21 mouse cellular contexts compared by ENCODE assay signal in the genomic region with DNA sequence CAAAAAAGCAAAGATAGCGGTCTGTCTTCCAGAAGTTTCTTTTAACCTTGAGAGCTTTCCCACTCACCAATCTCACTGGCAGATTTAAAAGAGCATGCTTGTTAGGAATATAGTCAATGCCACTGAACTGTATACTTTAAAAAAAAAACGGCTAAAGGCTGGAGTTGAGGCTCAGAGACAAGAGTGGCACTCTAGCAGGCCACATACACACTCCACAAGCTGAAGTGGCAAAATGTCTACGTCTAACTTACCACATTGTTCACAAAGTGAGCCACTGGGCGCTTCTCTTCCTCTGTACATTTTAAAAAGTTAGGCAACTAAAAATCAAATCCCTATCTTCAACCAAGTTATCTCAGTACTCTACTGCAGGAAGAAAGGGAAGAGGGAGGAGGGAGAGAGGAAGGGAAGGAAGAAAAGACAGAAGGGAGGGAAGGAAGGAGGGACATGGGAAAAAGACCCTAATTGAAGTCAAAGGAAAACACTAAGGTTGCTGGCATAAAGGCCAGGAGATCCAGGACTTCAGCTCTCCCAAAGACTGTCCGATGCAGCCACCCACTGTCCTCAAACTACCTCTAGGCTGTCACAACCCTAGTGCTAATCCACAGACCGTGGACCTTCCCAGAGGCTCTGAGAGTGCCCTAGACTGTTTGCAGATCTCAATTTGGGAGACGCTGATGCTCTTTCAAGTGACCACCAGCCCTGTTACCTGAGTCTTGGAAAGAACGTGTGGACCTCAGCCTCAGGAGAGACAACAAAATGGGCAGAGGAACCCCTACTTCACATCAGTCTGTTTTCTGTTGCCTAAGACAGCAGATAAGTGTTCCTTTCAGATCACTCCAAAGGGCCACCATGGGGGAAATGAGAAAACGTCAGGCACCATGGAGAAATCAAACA. TPM values are rescaled to one million over a fixed set of nuclear protein-coding genes. Genes with fewer than 3 reads are reported as not detected.
DNase-seq lines count a peak whose midpoint lies in the region; ATAC-seq lines count a peak whose summit lies in the region.
"Had no signal": no experiment of that assay in that cellular context is flagged by ENCODE, and none has a peak within 500 bp of the region (broad histone marks: within the 10 kb centered on the region; RNA-seq: fewer than 3 reads in every experiment).

No protein-coding gene starts in this region.

- H3K4me2 ChIP-seq in heart, embryonic 11.5 days: peak overlapping the region; percentile 39; the same call in 1 of the 2 replicates
- H3K4me2 ChIP-seq in kidney, embryonic 15.5 days: no peak overlapping the region
- H3K4me2 ChIP-seq: forebrain, embryonic 13.5 days had no signal

- H3K9ac ChIP-seq in heart, embryonic 11.5 days (ENCODE audit: low read depth, low read length): no peak overlapping the region
- H3K9ac ChIP-seq in kidney, embryonic 15.5 days: no peak overlapping the region
- H3K9ac ChIP-seq: forebrain, embryonic 13.5 days; liver, embryonic 14.5 days had no signal

- H3K4me3 ChIP-seq in heart, embryonic 11.5 days (ENCODE audit: low read depth, low read length): no peak overlapping the region
- H3K4me3 ChIP-seq in kidney, embryonic 15.5 days (replicated peaks): no peak overlapping the region
- H3K4me3 ChIP-seq: forebrain, embryonic 13.5 days had no signal

- ATAC-seq in heart, embryonic 11.5 days (replicated peaks; ENCODE audit: insufficient number of reproducible peaks, low FRiP score, low TSS enrichment): no peak
- ATAC-seq in kidney, embryonic 15.5 days (replicated peaks; ENCODE audit: low FRiP score): no peak
- no peak for ATAC-seq in megakaryocyte-erythroid progenitor cell, adult 5-6 weeks (replicated peaks; ENCODE audit: low FRiP score, low TSS enrichment, poor library complexity, severe bottlenecking)
- ATAC-seq: forebrain, embryonic 13.5 days; hindbrain, embryonic 16.5 days had no signal

- peak overlapping the region; percentile 78 for H3K27ac ChIP-seq in heart, embryonic 11.5 days (ENCODE audit: low read depth, low read length)
- peak overlapping the region; percentile 18; the same call in 1 of the 2 replicates for H3K27ac ChIP-seq in kidney, embryonic 15.5 days
- H3K27ac ChIP-seq: forebrain, embryonic 13.5 days; liver, embryonic 14.5 days; macrophage had no signal

- WGBS in heart, embryonic 11.5 days (ENCODE audit: insufficient replicate concordance): 44% methylated on average over 9 of the region's 9 CpGs
- 73% methylated on average over 9 of the region's 9 CpGs for WGBS in kidney, embryonic 15.5 days

- DNase-seq in heart, adult 8-10 months (ENCODE audit: low spot score): no peak
- DNase-seq in kidney, adult 8-10 months: no peak
- DNase-seq in lung, postnatal 36 days: peak; percentile 42
- DNase-seq in lung, postnatal 4 days: no peak
- DNase-seq: adrenal gland, postnatal 14 days; cerebellum, adult 11 months; gastrocnemius, postnatal 10 days; kidney, adult 9 months; kidney, postnatal 14 days; layer of hippocampus, adult 9-11 months; liver; midbrain, embryonic 14.5 days; retina, postnatal 1 day; right cerebral cortex, postnatal 14 days had no signal

- no peaks in the 10 kb centered on the region for H3K27me3 ChIP-seq in heart, embryonic 11.5 days (ENCODE audit: control insufficient read depth, insufficient read depth, low read length)
- H3K27me3 ChIP-seq in kidney, embryonic 15.5 days: no peaks in the 10 kb centered on the region
- H3K27me3 ChIP-seq: forebrain, embryonic 13.5 days had no signal

- H3K9me3 ChIP-seq in heart, embryonic 11.5 days (replicated peaks; ENCODE audit: control insufficient read depth, low read length): no peaks in the 10 kb centered on the region
- no peaks in the 10 kb centered on the region for H3K9me3 ChIP-seq in kidney, embryonic 15.5 days (replicated peaks)
- H3K9me3 ChIP-seq: forebrain, embryonic 13.5 days had no signal

- no peaks in the 10 kb centered on the region for H3K36me3 ChIP-seq in heart, embryonic 11.5 days (ENCODE audit: control insufficient read depth, insufficient read depth, low read length)
- no peaks in the 10 kb centered on the region for H3K36me3 ChIP-seq in kidney, embryonic 15.5 days

- peaks cover 52% of the 10 kb centered on the region for H3K4me1 ChIP-seq in heart, embryonic 11.5 days (ENCODE audit: control insufficient read depth, insufficient read depth, low read length)
- peaks cover 38% of the 10 kb centered on the region for H3K4me1 ChIP-seq in kidney, embryonic 15.5 days

RNA-seq across cellular contexts. Expression of a gene that starts 4.7 kb away (rescaled TPM):
- polyA plus RNA-seq in heart, embryonic 11.5 days (2014; fragmentation: Nextera tagmentation; extraction: Ambion mirVana): 58.3 and 66.5 TPM in 2 replicates
- total RNA-seq in heart, adult 8-10 months (2022): 10 to 100 TPM; 63.7 to 93.6 (median 79.1) TPM
- 19.9 and 20.0 TPM in 2 replicates for polyA plus RNA-seq in kidney, embryonic 15.5 days (2015; fragmentation: Nextera tagmentation; extraction: Ambion mirVana)
- total RNA-seq in megakaryocyte-erythroid progenitor cell, adult 5-6 weeks (2014; fragmentation: Nextera tagmentation): 2.1 and 4.3 TPM in 2 replicates
- total RNA-seq in megakaryocyte-erythroid progenitor cell, adult 5-6 weeks (2017): 1.3 and 1.6 TPM in 2 replicates

Comparison
In these comparisons a context has a peak if more than half of its experiments do, and no peak if none do; other contexts are left out.
1. RNA of a gene that starts 4.7 kb away (total RNA-seq): 63.7 to 93.6 TPM in heart, adult 8-10 months; 1.3 to 4.3 TPM in megakaryocyte-erythroid progenitor cell, adult 5-6 weeks; every median in the first group is over 10 times any median in the second.